Mouse (Mus musculus): Measurements from ENCODE around the gene Plgrkt. TPM values are rescaled to one million over a fixed set of nuclear protein-coding genes. Genes with fewer than 3 reads are reported as not detected.

Plgrkt gene
- polyA plus RNA-seq, 1 experiment from 2014 or later, result 51.5 TPM

- H3K9me3 ChIP-seq, result no peaks in the 10 kb centered on the region
- H3K4me3 ChIP-seq (replicated peaks), result no peak overlapping the region
- no peak overlapping the region for H3K9ac ChIP-seq (replicated peaks)
- no peaks in the 10 kb centered on the region for H3K36me3 ChIP-seq
- H3K27ac ChIP-seq, result no peak overlapping the region
- no peaks in the 10 kb centered on the region for H3K4me1 ChIP-seq (replicated peaks)
- H3K4me2 ChIP-seq, result no peak overlapping the region
- WGBS, result 86% methylated on average over 14 of the region's 14 CpGs
- ATAC-seq (ENCODE audit: insufficient number of reproducible peaks, insufficient read depth, low FRiP score, low TSS enrichment, low read depth), result no peak
- no peaks in the 10 kb centered on the region for H3K27me3 ChIP-seq
Measured at GRCm38 (mm10) chr19:29379839-29380603, 12.8 kb upstream of the Plgrkt start.

DNA sequence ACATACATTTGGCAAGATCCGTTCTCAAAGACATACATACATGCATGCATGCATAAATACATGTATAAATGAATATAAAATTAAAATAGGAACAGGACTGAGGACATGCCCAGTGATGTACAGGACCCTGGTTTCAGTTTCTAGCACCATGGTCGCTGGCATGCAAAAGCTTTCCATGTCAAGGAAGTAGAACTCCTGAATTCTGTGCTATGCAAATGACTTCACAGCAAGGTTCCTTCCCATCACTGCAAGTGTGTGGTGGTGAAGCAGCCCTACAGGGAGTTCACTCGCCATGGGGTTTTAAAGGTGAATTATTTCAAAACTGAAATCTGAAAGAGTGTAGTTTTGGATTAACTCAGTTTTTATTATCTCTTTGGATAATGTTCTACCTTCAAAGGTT lies 9.2 kb upstream of the Plgrkt start:
- no peak overlapping the region for H3K9ac ChIP-seq (replicated peaks)
- H3K27me3 ChIP-seq, result no peaks in the 10 kb centered on the region
- H3K9me3 ChIP-seq, result no peaks in the 10 kb centered on the region
- H3K27ac ChIP-seq, result no peak overlapping the region
- H3K36me3 ChIP-seq, result no peaks in the 10 kb centered on the region
- no peak for ATAC-seq (ENCODE audit: insufficient number of reproducible peaks, insufficient read depth, low FRiP score, low TSS enrichment, low read depth)
- H3K4me3 ChIP-seq (replicated peaks), result no peak overlapping the region
- H3K4me1 ChIP-seq (replicated peaks), result 0 out of 2 replicates have a peak, but pooled peaks cover 3% of the 10 kb centered on the region
- no peak overlapping the region for H3K4me2 ChIP-seq
- 81% methylated on average over 3 of the region's 3 CpGs for WGBS

GRCm38 (mm10) chr19:29374947-29375346 lies 7.8 kb upstream of the Plgrkt start:
- 90% methylated on average over 9 of the region's 9 CpGs for WGBS
- no peak for ATAC-seq (ENCODE audit: insufficient number of reproducible peaks, insufficient read depth, low FRiP score, low TSS enrichment, low read depth)
- no peak overlapping the region for H3K27ac ChIP-seq

DNA sequence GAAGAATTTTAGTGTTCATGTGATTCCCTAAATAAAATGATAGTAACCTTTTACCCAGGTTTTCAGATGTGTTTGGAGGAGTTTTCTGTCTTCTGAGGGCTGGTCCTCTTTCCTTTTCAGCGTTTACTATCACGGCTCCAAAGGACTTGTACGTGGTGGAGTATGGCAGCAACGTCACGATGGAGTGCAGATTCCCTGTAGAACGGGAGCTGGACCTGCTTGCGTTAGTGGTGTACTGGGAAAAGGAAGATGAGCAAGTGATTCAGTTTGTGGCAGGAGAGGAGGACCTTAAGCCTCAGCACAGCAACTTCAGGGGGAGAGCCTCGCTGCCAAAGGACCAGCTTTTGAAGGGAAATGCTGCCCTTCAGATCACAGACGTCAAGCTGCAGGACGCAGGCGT lies 6.2 kb upstream of the Plgrkt start:
- Histone ChIP-seq H3K4me3 (replicated peaks) (0 out of 2 replicates have a peak overlapping the region, but pooled peaks have one; percentile 4), H3K36me3 (no peaks in the 10 kb centered on the region), H3K9me3 (no peaks in the 10 kb centered on the region), H3K27ac (no peak overlapping the region), H3K4me1 (replicated peaks) (0 out of 2 replicates have a peak, but pooled peaks cover 3% of the 10 kb centered on the region), H3K27me3 (no peaks in the 10 kb centered on the region), H3K9ac (replicated peaks) (0 out of 2 replicates have a peak overlapping the region, but pooled peaks have one; percentile 4), H3K4me2 (peak overlapping the region; percentile 42)
- ATAC-seq (ENCODE audit: insufficient number of reproducible peaks, insufficient read depth, low FRiP score, low TSS enrichment, low read depth), result no peak
- 32% methylated on average over 11 of the region's 11 CpGs for WGBS

More at GRCm38 (mm10) chr19:29374947-29375346, 7.8 kb upstream of the Plgrkt start:
- Histone ChIP-seq H3K4me2 (no peak overlapping the region), H3K9me3 (no peaks in the 10 kb centered on the region), H3K4me3 (replicated peaks) (no peak overlapping the region), H3K4me1 (replicated peaks) (0 out of 2 replicates have a peak, but pooled peaks cover 3% of the 10 kb centered on the region), H3K27me3 (no peaks in the 10 kb centered on the region), H3K36me3 (no peaks in the 10 kb centered on the region), H3K9ac (replicated peaks) (no peak overlapping the region)

GRCm38 (mm10) chr19:29372621-29373020 lies 5.4 kb upstream of the Plgrkt start:
- no peak for ATAC-seq (ENCODE audit: insufficient number of reproducible peaks, insufficient read depth, low FRiP score, low TSS enrichment, low read depth)
- H3K9me3 ChIP-seq, result no peaks in the 10 kb centered on the region
- peaks cover 3% of the 10 kb centered on the region; the same call in 1 of the 2 replicates for H3K27me3 ChIP-seq
- H3K9ac ChIP-seq (replicated peaks), result no peak overlapping the region
- H3K4me1 ChIP-seq (replicated peaks), result 0 out of 2 replicates have a peak, but pooled peaks cover 4% of the 10 kb centered on the region
- no peak overlapping the region for H3K27ac ChIP-seq
- 87% methylated on average over 3 of the region's 3 CpGs for WGBS
- H3K4me2 ChIP-seq, result no peak overlapping the region
- H3K36me3 ChIP-seq, result no peaks in the 10 kb centered on the region
- no peak overlapping the region for H3K4me3 ChIP-seq (replicated peaks)

GRCm38 (mm10) chr19:29372138-29372537 lies 4.9 kb upstream of the Plgrkt start:
- 0 out of 2 replicates have a peak, but pooled peaks cover 8% of the 10 kb centered on the region for H3K4me1 ChIP-seq (replicated peaks)
- H3K4me2 ChIP-seq, result no peak overlapping the region
- H3K9ac ChIP-seq (replicated peaks), result no peak overlapping the region
- H3K27ac ChIP-seq, result no peak overlapping the region
- no peak overlapping the region for H3K4me3 ChIP-seq (replicated peaks)
- WGBS, result 65% methylated on average over 4 of the region's 4 CpGs
- H3K9me3 ChIP-seq, result no peaks in the 10 kb centered on the region
- H3K36me3 ChIP-seq, result no peaks in the 10 kb centered on the region
- ATAC-seq (ENCODE audit: insufficient number of reproducible peaks, insufficient read depth, low FRiP score, low TSS enrichment, low read depth), result no peak
- peaks cover 3% of the 10 kb centered on the region; the same call in 1 of the 2 replicates for H3K27me3 ChIP-seq

GRCm38 (mm10) chr19:29371284-29372081 lies 4.3 kb upstream of the Plgrkt start:
- H3K9ac ChIP-seq (replicated peaks), result no peak overlapping the region
- WGBS, result 81% methylated on average over 18 of the region's 18 CpGs
- ATAC-seq (ENCODE audit: insufficient number of reproducible peaks, insufficient read depth, low FRiP score, low TSS enrichment, low read depth), result no peak
- H3K36me3 ChIP-seq, result no peaks in the 10 kb centered on the region
- H3K9me3 ChIP-seq, result no peaks in the 10 kb centered on the region
- H3K27ac ChIP-seq, result no peak overlapping the region
- H3K4me2 ChIP-seq, result no peak overlapping the region
- H3K27me3 ChIP-seq, result peaks cover 5% of the 10 kb centered on the region; the same call in 1 of the 2 replicates
- H3K4me3 ChIP-seq (replicated peaks), result no peak overlapping the region
- H3K4me1 ChIP-seq (replicated peaks), result peaks cover 11% of the 10 kb centered on the region; the same call in 1 of the 2 replicates

- H3K36me3 ChIP-seq, result no peaks in the 10 kb centered on the region
- H3K4me1 ChIP-seq (replicated peaks), result peaks cover 11% of the 10 kb centered on the region; the same call in 1 of the 2 replicates
- H3K9ac ChIP-seq (replicated peaks), result no peak overlapping the region
- no peak for ATAC-seq (ENCODE audit: insufficient number of reproducible peaks, insufficient read depth, low FRiP score, low TSS enrichment, low read depth)
- 90% methylated on average over 7 of the region's 7 CpGs for WGBS
- peaks cover 5% of the 10 kb centered on the region; the same call in 1 of the 2 replicates for H3K27me3 ChIP-seq
- H3K4me3 ChIP-seq (replicated peaks), result no peak overlapping the region
- H3K27ac ChIP-seq, result no peak overlapping the region
- no peak overlapping the region for H3K4me2 ChIP-seq
- no peaks in the 10 kb centered on the region for H3K9me3 ChIP-seq
Measured at GRCm38 (mm10) chr19:29370545-29371283, 3.5 kb upstream of the Plgrkt start.

- Histone ChIP-seq H3K4me1 (replicated peaks) (peaks cover 11% of the 10 kb centered on the region; the same call in 1 of the 2 replicates), H3K9me3 (no peaks in the 10 kb centered on the region), H3K27me3 (peaks cover 5% of the 10 kb centered on the region; the same call in 1 of the 2 replicates), H3K36me3 (no peaks in the 10 kb centered on the region), H3K9ac (replicated peaks) (no peak overlapping the region), H3K4me2 (no peak overlapping the region), H3K27ac (no peak overlapping the region), H3K4me3 (replicated peaks) (no peak overlapping the region)
- no peak for ATAC-seq (ENCODE audit: insufficient number of reproducible peaks, insufficient read depth, low FRiP score, low TSS enrichment, low read depth)
- WGBS, result 63% methylated on average over 12 of the region's 12 CpGs
Measured at GRCm38 (mm10) chr19:29370112-29370511, 2.9 kb upstream of the Plgrkt start.

- Histone ChIP-seq H3K9ac (replicated peaks) (no peak overlapping the region), H3K36me3 (no peaks in the 10 kb centered on the region), H3K4me1 (replicated peaks) (peaks cover 11% of the 10 kb centered on the region; the same call in 1 of the 2 replicates), H3K27me3 (peaks cover 11% of the 10 kb centered on the region; the same call in 1 of the 2 replicates), H3K9me3 (no peaks in the 10 kb centered on the region), H3K4me3 (replicated peaks) (no peak overlapping the region), H3K4me2 (no peak overlapping the region), H3K27ac (no peak overlapping the region)
- ATAC-seq (ENCODE audit: insufficient number of reproducible peaks, insufficient read depth, low FRiP score, low TSS enrichment, low read depth), result no peak
- WGBS, result 82% methylated on average over 3 of the region's 3 CpGs
Measured at GRCm38 (mm10) chr19:29368671-29369309, 1.6 kb upstream of the Plgrkt start.

Data from limb, embryonic 12.5 days (tissue).